Comparison of ENCODE assay signal across 7 mouse cellular contexts in genomic region chr12:9028816-9029215, GRCm38 (mm10). TPM values are rescaled to one million over a fixed set of nuclear protein-coding genes. Genes with fewer than 3 reads are reported as not detected.
DNase-seq lines count a peak whose midpoint lies in the region; TF ChIP-seq lines count a peak whose summit lies in the region.
"Not testable (repeated sequence)": the region's sequence is repeated elsewhere in the genome, so short reads cannot be mapped to it uniquely, and the experiment has no call there.

No protein-coding gene starts in this region.

- in situ Hi-C loops in CH12.LX (cut with MboI; ENCODE audit: low pct_ligation_motif_present, low pct_unique_long_range_greater_than_20kb, low sequenced_read_pairs); ES-E14 (cut with MboI; ENCODE audit: low sequenced_read_pairs in 2 of 2, unreplicated experiment in 2 of 2): not testable (repeated sequence)

- H3K27me3 ChIP-seq in CH12.LX (replicated peaks); heart, embryonic 10.5 days (ENCODE audit: insufficient read depth, poor library complexity, severe bottlenecking); myocyte (ENCODE audit: control insufficient read depth, insufficient read depth, insufficient read length): not testable (repeated sequence)

- peaks cover 0 to 20% of the 10 kb centered on the region in 2 experiments for H3K36me3 ChIP-seq in CH12.LX (replicated peaks in 1 of 2; ENCODE audit: control insufficient read depth in 1 of 2, insufficient read depth in 1 of 2, low read length in 1 of 2)
- H3K36me3 ChIP-seq in ES-E14 (ENCODE audit: control insufficient read depth, insufficient read depth, low read length, poor library complexity, severe bottlenecking); heart, embryonic 10.5 days; myocyte (ENCODE audit: control insufficient read depth, insufficient read depth): not testable (repeated sequence)

- WGBS in heart, embryonic 10.5 days: 89% methylated on average over 7 of the region's 7 CpGs

- TF ChIP-seq RAD21 in CH12.LX (IDR thresholded peaks at IDR 0.05; ENCODE audit: low read depth, low read length): not testable (repeated sequence)

- dilution Hi-C loops in CH12.LX (cut with MboI; ENCODE audit: extremely low pct_ligation_motif_present, extremely low pct_unique_long_range_greater_than_20kb, low sequenced_read_pairs): not testable (repeated sequence)

- TF ChIP-seq EP300 in CH12.LX (IDR thresholded peaks at IDR 0.05; ENCODE audit: low read length): not testable (repeated sequence)

- not testable (repeated sequence) for TF ChIP-seq POLR2A in CH12.LX (IDR thresholded peaks at IDR 0.05; ENCODE audit: low read depth, low read length); myocyte (IDR thresholded peaks at IDR 0.05; ENCODE audit: insufficient read length, low read depth)

- DNase-seq in A20 (ENCODE audit: low read depth, low spot score): peak; percentile 32
- not testable (repeated sequence) for DNase-seq in CH12.LX (ENCODE audit: extremely low read depth); ES-E14 (ENCODE audit: low read depth, low spot score)
- peak; percentile 28 for DNase-seq in cerebellum, adult 9-10 months
- DNase-seq in heart, embryonic 10.5 days (ENCODE audit: low spot score): peak; percentile 66
- DNase-seq in induced T-regulatory cell, adult 2 months (ENCODE audit: low read depth): peak; percentile 9

- H3K4me1 ChIP-seq in CH12.LX (ENCODE audit: control insufficient read depth in 1 of 2, insufficient read depth in 2 of 2); ES-E14 (ENCODE audit: control insufficient read depth in 2 of 2, insufficient read depth in 2 of 2, low read length in 2 of 2, poor library complexity in 1 of 2); heart, embryonic 10.5 days: not testable (repeated sequence)

- H3K9me3 ChIP-seq in CH12.LX (replicated peaks; ENCODE audit: low read length); ES-E14 (ENCODE audit: control insufficient read depth, insufficient read depth, low read depth, low read length); heart, embryonic 10.5 days: not testable (repeated sequence)

- not testable (repeated sequence) for H3K27ac ChIP-seq in CH12.LX (ENCODE audit: insufficient read depth, low read depth); ES-E14 (ENCODE audit: insufficient read depth, low read depth, low read length, poor library complexity, severe bottlenecking); heart, embryonic 10.5 days

- H3K9ac ChIP-seq in CH12.LX (ENCODE audit: insufficient read depth, low read depth): not testable (repeated sequence)
- H3K9ac ChIP-seq in ES-E14 (ENCODE audit: insufficient read depth, low read depth, low read length, poor library complexity, severe bottlenecking): peak overlapping the region; percentile 15; the same call in 1 of the 2 replicates

- not testable (repeated sequence) for H3K4me2 ChIP-seq in CH12.LX (ENCODE audit: insufficient read depth, low read depth, poor library complexity, severe bottlenecking); myocyte (ENCODE audit: low read depth)

- not testable (repeated sequence) for H3K79me2 ChIP-seq in CH12.LX (replicated peaks; ENCODE audit: control insufficient read depth, extremely low read depth, insufficient read depth, poor library complexity, severe bottlenecking); myocyte (ENCODE audit: control insufficient read depth, insufficient read depth)

- not testable (repeated sequence) for H3K4me3 ChIP-seq in CH12.LX (replicated peaks in 1 of 3; ENCODE audit: low read depth in 2 of 3, low read length in 2 of 3, poor library complexity in 1 of 3); ES-E14 (ENCODE audit: insufficient read depth in 1 of 2, low read depth in 1 of 2, low read length in 2 of 2, poor library complexity in 1 of 2, severe bottlenecking in 1 of 2); heart, embryonic 10.5 days
- H3K4me3 ChIP-seq in myocyte: peak overlapping the region; percentile 53

- TF ChIP-seq CTCF in CH12.LX (conservative IDR thresholded peaks at IDR 0.05 in 1 of 2, IDR thresholded peaks at IDR 0.05 in 1 of 2; ENCODE audit: low read depth in 2 of 2, low read length in 2 of 2): not testable (repeated sequence)

- H3ac ChIP-seq in myocyte (ENCODE audit: control insufficient read depth, insufficient read length): not testable (repeated sequence)

TF ChIP-seq in CH12.LX, 34 proteins besides CTCF, POLR2A, EP300 and RAD21:
- TF ChIP-seq TBP (conservative IDR thresholded peaks at IDR 0.05; ENCODE audit: low read depth, low read length): 0 out of 2 replicates have a peak, but pooled peaks have one; percentile 54

RNA-seq across cellular contexts. Expression of gene Ttc32, which starts 1.0 kb away (rescaled TPM):
- total RNA-seq in CH12.LX (2012; rRNA removed) (11.5 and 12.6 TPM in 2 replicates), CH12.LX (2014; rRNA removed) (28.8 and 30.6 TPM in 2 replicates), ES-E14 (2012; rRNA removed) (4.7 and 6.7 TPM in 2 replicates)
- polyA plus RNA-seq in CH12.LX (2012; ENCODE audit: insufficient read length, low read depth) (10.7 and 11.7 TPM in 2 replicates), myocyte (2012; fragmentation: generic; extraction: Trizol) (4.5 TPM)
- polyA plus RNA-seq in heart, embryonic 10.5 days (2016; fragmentation: Nextera tagmentation; extraction: Ambion mirVana): 11.8 and 14.4 TPM in 2 replicates

RNA-seq across cellular contexts. Expression of gene Wdr35, which starts 55.1 kb away (rescaled TPM):
- total RNA-seq in CH12.LX (2012; rRNA removed) (6.6 and 7.4 TPM in 2 replicates), CH12.LX (2014; rRNA removed) (5.9 TPM in 2 replicates), ES-E14 (2012; rRNA removed) (22.3 and 27.1 TPM in 2 replicates)
- polyA plus RNA-seq in CH12.LX (2012; ENCODE audit: insufficient read length, low read depth) (8.8 and 10.7 TPM in 2 replicates), myocyte (2012; fragmentation: generic; extraction: Trizol) (9.5 TPM)
- polyA plus RNA-seq in heart, embryonic 10.5 days (2016; fragmentation: Nextera tagmentation; extraction: Ambion mirVana): 14.6 and 15.1 TPM in 2 replicates
